In the genomic region with DNA sequence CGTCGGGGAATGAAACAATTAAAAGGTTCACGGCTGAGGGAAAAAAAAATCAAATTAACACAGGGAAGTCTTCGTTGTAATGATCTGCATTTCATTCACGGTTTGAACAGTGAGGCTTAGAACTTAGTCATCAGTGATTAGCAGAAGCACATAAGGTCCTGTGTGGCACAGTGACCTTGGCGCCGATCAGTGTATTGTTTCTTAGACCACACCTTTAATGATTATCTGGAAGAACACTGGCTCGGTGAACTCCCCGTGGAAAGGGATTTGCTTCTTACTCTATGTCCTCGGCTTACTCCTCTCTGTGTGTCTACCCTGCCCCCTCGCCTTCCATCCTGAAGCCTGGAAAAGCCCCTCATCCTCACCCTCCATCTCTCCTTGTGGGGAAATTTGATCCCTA, we compare ENCODE assay signal across 16 mouse cellular contexts.
"Had no signal": no experiment of that assay in that cellular context is flagged by ENCODE, and none has a peak within 500 bp of the region (broad histone marks: within the 10 kb centered on the region; RNA-seq: fewer than 3 reads in every experiment).

No protein-coding gene starts in this region.

- H3K9ac ChIP-seq: liver, embryonic 13.5 days; lung, embryonic 14.5 days; midbrain, embryonic 12.5 days; midbrain, embryonic 15.5 days; neural tube, embryonic 12.5 days; neural tube, embryonic 15.5 days had no signal

- H3K4me3 ChIP-seq: layer of hippocampus, adult 2 months; liver, embryonic 13.5 days; midbrain, embryonic 12.5 days; midbrain, embryonic 15.5 days; neural tube, embryonic 12.5 days; neural tube, embryonic 15.5 days had no signal

- DNase-seq: kidney, adult 18-20 months; kidney, adult 9 months; kidney, postnatal 25 days; layer of hippocampus, adult 9-11 months; liver, embryonic 13.5 days; lung, embryonic 14.5 days; thymus, adult 2 months; thymus, postnatal 14 days; thymus, postnatal 4 days had no signal

- H3K27me3 ChIP-seq: midbrain, embryonic 12.5 days; midbrain, embryonic 15.5 days; neural tube, embryonic 12.5 days; neural tube, embryonic 15.5 days had no signal

- H3K4me2 ChIP-seq: liver, embryonic 13.5 days; lung, embryonic 14.5 days; midbrain, embryonic 12.5 days; midbrain, embryonic 15.5 days; neural tube, embryonic 12.5 days; neural tube, embryonic 15.5 days had no signal

- H3K27ac ChIP-seq: layer of hippocampus, adult 2 months; liver, embryonic 13.5 days; macrophage; midbrain, embryonic 12.5 days; midbrain, embryonic 15.5 days; neural tube, embryonic 12.5 days; neural tube, embryonic 15.5 days had no signal

- ATAC-seq: lung, postnatal 0 days; midbrain, embryonic 15.5 days had no signal

- H3K4me1 ChIP-seq: midbrain, embryonic 12.5 days; midbrain, embryonic 15.5 days; neural tube, embryonic 12.5 days; neural tube, embryonic 15.5 days had no signal

- H3K9me3 ChIP-seq: liver, embryonic 13.5 days; midbrain, embryonic 12.5 days; midbrain, embryonic 15.5 days; neural tube, embryonic 12.5 days; neural tube, embryonic 15.5 days had no signal

- H3K36me3 ChIP-seq: liver, embryonic 13.5 days; midbrain, embryonic 12.5 days; midbrain, embryonic 15.5 days; neural tube, embryonic 12.5 days; neural tube, embryonic 15.5 days had no signal
